Mouse (Mus musculus): ENCODE data around the gene Plin4. TPM values are rescaled to one million over a fixed set of nuclear protein-coding genes. Genes with fewer than 3 reads are reported as not detected.

Plin4 gene
- polyA plus RNA-seq (2014; fragmentation: Nextera tagmentation; extraction: Ambion mirVana): 0.13 TPM in 2 replicates

GRCm38 (mm10) chr17:56109219-56110051, at the start of gene Plin4:
TSS of gene Plin4 (minus strand) at chr17:56109803.
- Histone ChIP-seq H3K36me3 (ENCODE audit: control insufficient read depth, insufficient read depth, low read length) (no peaks in the 10 kb centered on the region), H3K4me2 (ENCODE audit: low read length) (no peak within 1 kb of the TSS), H3K27ac (replicated peaks; ENCODE audit: low read depth, low read length) (no peak within 1 kb of the TSS), H3K4me3 (replicated peaks; ENCODE audit: low read depth, low read length) (no peak within 1 kb of the TSS), H3K4me1 (ENCODE audit: control insufficient read depth, insufficient read depth, low read length) (no peaks in the 10 kb centered on the region), H3K9me3 (ENCODE audit: control insufficient read depth, low read length) (no peaks in the 10 kb centered on the region), H3K27me3 (ENCODE audit: control insufficient read depth, insufficient read depth, low read length) (no peaks in the 10 kb centered on the region), H3K9ac (replicated peaks; ENCODE audit: low read length) (no peak within 1 kb of the TSS)
- ATAC-seq (ENCODE audit: low FRiP score, low TSS enrichment) (no peak), DNase-seq (no peak)
- WGBS: 64% methylated on average over 10 of the region's 10 CpGs

- WGBS: 24% methylated on average over 9 of the region's 9 CpGs
- no peak overlapping the region for H3K4me2 ChIP-seq (ENCODE audit: low read length)
- no peaks in the 10 kb centered on the region for H3K36me3 ChIP-seq (ENCODE audit: control insufficient read depth, insufficient read depth, low read length)
- ATAC-seq (ENCODE audit: low FRiP score, low TSS enrichment) (peak; percentile 27; the same call in 1 of the 2 replicates), DNase-seq (peak; percentile 84)
- no peaks in the 10 kb centered on the region for H3K27me3 ChIP-seq (ENCODE audit: control insufficient read depth, insufficient read depth, low read length)
- H3K9me3 ChIP-seq (ENCODE audit: control insufficient read depth, low read length): no peaks in the 10 kb centered on the region
- H3K27ac ChIP-seq (replicated peaks; ENCODE audit: low read depth, low read length): 0 out of 2 replicates have a peak overlapping the region, but pooled peaks have one; percentile 38
- 0 out of 2 replicates have a peak, but pooled peaks cover 6% of the 10 kb centered on the region for H3K4me1 ChIP-seq (ENCODE audit: control insufficient read depth, insufficient read depth, low read length)
- no peak overlapping the region for H3K9ac ChIP-seq (replicated peaks; ENCODE audit: low read length)
- no peak overlapping the region for H3K4me3 ChIP-seq (replicated peaks; ENCODE audit: low read depth, low read length)
These were observed 44.0 kb upstream of the Plin4 start for GRCm38 (mm10) chr17:56153643-56154042.

DNA sequence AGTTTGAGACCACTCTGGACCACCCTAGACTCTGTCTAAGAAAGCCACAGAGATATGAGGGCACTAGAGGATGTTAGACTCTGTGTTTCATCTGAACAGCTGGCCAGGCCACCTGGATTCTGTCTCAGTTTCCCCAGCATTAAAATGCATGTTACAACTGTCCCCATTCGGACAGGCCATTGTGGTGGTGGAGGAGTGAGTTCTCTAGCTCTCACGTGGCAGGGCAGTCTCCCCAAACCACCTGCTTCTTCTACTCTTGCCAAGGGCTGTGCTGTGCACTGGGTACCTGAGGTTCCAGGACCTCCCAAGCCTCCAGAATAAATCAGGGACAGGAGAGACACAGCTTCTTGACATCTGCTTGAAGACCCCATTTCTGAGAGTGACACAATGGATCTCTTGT, 40.3 kb upstream of the Plin4 start:
- H3K4me3 ChIP-seq (replicated peaks; ENCODE audit: low read depth, low read length): no peak overlapping the region

GRCm38 (mm10) chr17:56148790-56149618, 39.4 kb upstream of the Plin4 start:
- DNase-seq: peak; percentile 59
- peak overlapping the region; percentile 71 for H3K4me2 ChIP-seq (ENCODE audit: low read length)
- H3K9ac ChIP-seq (replicated peaks; ENCODE audit: low read length): peak overlapping the region; percentile 68
- H3K4me1 ChIP-seq (ENCODE audit: control insufficient read depth, insufficient read depth, low read length): 0 out of 2 replicates have a peak, but pooled peaks cover 10% of the 10 kb centered on the region
- no peak overlapping the region for H3K27ac ChIP-seq (replicated peaks; ENCODE audit: low read depth, low read length)
- peak; percentile 40 for ATAC-seq (ENCODE audit: low FRiP score, low TSS enrichment)
- peak overlapping the region; percentile 32 for H3K4me3 ChIP-seq (replicated peaks; ENCODE audit: low read depth, low read length)
- H3K9me3 ChIP-seq (ENCODE audit: control insufficient read depth, low read length): no peaks in the 10 kb centered on the region
- H3K27me3 ChIP-seq (ENCODE audit: control insufficient read depth, insufficient read depth, low read length): no peaks in the 10 kb centered on the region
- WGBS: 1% methylated on average over 30 of the region's 30 CpGs
- no peaks in the 10 kb centered on the region for H3K36me3 ChIP-seq (ENCODE audit: control insufficient read depth, insufficient read depth, low read length)

More for the DNA sequence above, 40.3 kb upstream of the Plin4 start:
- DNase-seq: no peak
- H3K9ac ChIP-seq (replicated peaks; ENCODE audit: low read length): no peak overlapping the region
- no peak overlapping the region for H3K4me2 ChIP-seq (ENCODE audit: low read length)
- no peaks in the 10 kb centered on the region for H3K27me3 ChIP-seq (ENCODE audit: control insufficient read depth, insufficient read depth, low read length)
- H3K36me3 ChIP-seq (ENCODE audit: control insufficient read depth, insufficient read depth, low read length): no peaks in the 10 kb centered on the region
- no peak for ATAC-seq (ENCODE audit: low FRiP score, low TSS enrichment)
- 45% methylated on average over 2 of the region's 2 CpGs for WGBS
- 0 out of 2 replicates have a peak, but pooled peaks cover 10% of the 10 kb centered on the region for H3K4me1 ChIP-seq (ENCODE audit: control insufficient read depth, insufficient read depth, low read length)
- H3K9me3 ChIP-seq (ENCODE audit: control insufficient read depth, low read length): no peaks in the 10 kb centered on the region
- H3K27ac ChIP-seq (replicated peaks; ENCODE audit: low read depth, low read length): no peak overlapping the region

GRCm38 (mm10) chr17:56148280-56148679, 38.7 kb upstream of the Plin4 start:
- Histone ChIP-seq H3K9me3 (ENCODE audit: control insufficient read depth, low read length) (no peaks in the 10 kb centered on the region), H3K36me3 (ENCODE audit: control insufficient read depth, insufficient read depth, low read length) (no peaks in the 10 kb centered on the region), H3K4me2 (ENCODE audit: low read length) (peak overlapping the region; percentile 71), H3K27ac (replicated peaks; ENCODE audit: low read depth, low read length) (no peak overlapping the region), H3K4me3 (replicated peaks; ENCODE audit: low read depth, low read length) (peak overlapping the region; percentile 32), H3K9ac (replicated peaks; ENCODE audit: low read length) (peak overlapping the region; percentile 68; the same call in 1 of the 2 replicates), H3K4me1 (ENCODE audit: control insufficient read depth, insufficient read depth, low read length) (0 out of 2 replicates have a peak, but pooled peaks cover 10% of the 10 kb centered on the region), H3K27me3 (ENCODE audit: control insufficient read depth, insufficient read depth, low read length) (no peaks in the 10 kb centered on the region)
- ATAC-seq (ENCODE audit: low FRiP score, low TSS enrichment): no peak
- WGBS: 21% methylated on average over 9 of the region's 9 CpGs
- no peak for DNase-seq

DNA sequence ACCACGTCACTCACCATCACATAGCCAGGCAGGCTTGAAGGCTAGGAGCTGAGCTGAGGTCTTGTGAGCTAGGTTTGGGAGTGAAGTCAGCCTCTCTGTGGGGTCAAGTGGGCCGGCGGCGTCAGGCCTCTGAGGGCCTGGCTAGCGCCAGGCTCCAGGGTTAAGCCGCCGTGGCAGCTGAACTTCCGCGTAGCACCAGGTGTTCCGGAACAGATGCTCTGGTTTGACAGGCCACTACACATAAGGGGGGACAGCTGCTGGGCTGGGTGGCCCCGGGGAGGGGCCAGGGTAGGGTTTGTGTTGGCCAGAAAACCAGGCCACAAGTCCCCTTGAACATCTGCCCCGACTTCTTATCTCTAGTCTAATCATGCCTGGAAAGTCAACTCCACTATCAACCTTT, 37.8 kb upstream of the Plin4 start:
- no peaks in the 10 kb centered on the region for H3K9me3 ChIP-seq (ENCODE audit: control insufficient read depth, low read length)
- no peak overlapping the region for H3K4me2 ChIP-seq (ENCODE audit: low read length)
- peaks cover 13% of the 10 kb centered on the region; the same call in 1 of the 2 replicates for H3K4me1 ChIP-seq (ENCODE audit: control insufficient read depth, insufficient read depth, low read length)
- 58% methylated on average over 12 of the region's 12 CpGs for WGBS
- no peaks in the 10 kb centered on the region for H3K36me3 ChIP-seq (ENCODE audit: control insufficient read depth, insufficient read depth, low read length)
- DNase-seq: no peak
- H3K27me3 ChIP-seq (ENCODE audit: control insufficient read depth, insufficient read depth, low read length): no peaks in the 10 kb centered on the region
- no peak overlapping the region for H3K9ac ChIP-seq (replicated peaks; ENCODE audit: low read length)
- H3K27ac ChIP-seq (replicated peaks; ENCODE audit: low read depth, low read length): no peak overlapping the region
- ATAC-seq (ENCODE audit: low FRiP score, low TSS enrichment): no peak
- H3K4me3 ChIP-seq (replicated peaks; ENCODE audit: low read depth, low read length): no peak overlapping the region

- no peak for ATAC-seq (ENCODE audit: low FRiP score, low TSS enrichment)
- Histone ChIP-seq H3K36me3 (ENCODE audit: control insufficient read depth, insufficient read depth, low read length) (no peaks in the 10 kb centered on the region), H3K4me1 (ENCODE audit: control insufficient read depth, insufficient read depth, low read length) (peaks cover 26% of the 10 kb centered on the region), H3K27ac (replicated peaks; ENCODE audit: low read depth, low read length) (peak overlapping the region; percentile 37; the same call in 1 of the 2 replicates), H3K4me3 (replicated peaks; ENCODE audit: low read depth, low read length) (no peak overlapping the region), H3K4me2 (ENCODE audit: low read length) (no peak overlapping the region), H3K9ac (replicated peaks; ENCODE audit: low read length) (no peak overlapping the region), H3K27me3 (ENCODE audit: control insufficient read depth, insufficient read depth, low read length) (0 out of 2 replicates have a peak, but pooled peaks cover 6% of the 10 kb centered on the region), H3K9me3 (ENCODE audit: control insufficient read depth, low read length) (no peaks in the 10 kb centered on the region)
- 22% methylated on average over 9 of the region's 9 CpGs for WGBS
- DNase-seq: no peak
These were observed 36.5 kb upstream of the Plin4 start for GRCm38 (mm10) chr17:56146131-56146530.

DNA sequence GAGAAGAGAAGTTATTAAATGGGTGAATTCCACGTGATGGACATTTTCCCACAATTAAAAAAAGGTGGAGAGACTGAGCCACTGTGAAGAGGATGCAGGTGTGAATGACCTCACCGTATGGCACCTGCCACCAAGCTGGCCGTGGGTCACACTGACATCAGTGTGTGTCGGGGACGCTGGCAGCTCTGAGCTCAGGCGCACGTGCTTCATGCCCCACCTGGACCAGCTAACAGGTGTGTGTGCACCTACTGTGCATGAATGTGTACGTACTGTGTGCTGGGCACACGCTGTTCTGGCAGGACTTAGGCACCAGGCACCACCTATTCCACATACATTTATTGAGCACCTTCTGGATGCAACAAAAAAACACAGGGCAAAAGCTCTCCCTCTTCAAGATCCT, 34.9 kb upstream of the Plin4 start:
- H3K36me3 ChIP-seq (ENCODE audit: control insufficient read depth, insufficient read depth, low read length): no peaks in the 10 kb centered on the region
- no peaks in the 10 kb centered on the region for H3K9me3 ChIP-seq (ENCODE audit: control insufficient read depth, low read length)
- WGBS: 80% methylated on average over 9 of the region's 9 CpGs
- no peak overlapping the region for H3K9ac ChIP-seq (replicated peaks; ENCODE audit: low read length)
- 0 out of 2 replicates have a peak, but pooled peaks cover 10% of the 10 kb centered on the region for H3K27me3 ChIP-seq (ENCODE audit: control insufficient read depth, insufficient read depth, low read length)
- no peak for ATAC-seq (ENCODE audit: low FRiP score, low TSS enrichment)
- no peak for DNase-seq
- H3K4me1 ChIP-seq (ENCODE audit: control insufficient read depth, insufficient read depth, low read length): peaks cover 26% of the 10 kb centered on the region
- H3K27ac ChIP-seq (replicated peaks; ENCODE audit: low read depth, low read length): no peak overlapping the region
- H3K4me3 ChIP-seq (replicated peaks; ENCODE audit: low read depth, low read length): no peak overlapping the region
- H3K4me2 ChIP-seq (ENCODE audit: low read length): no peak overlapping the region

All from midbrain, embryonic 14.5 days (tissue).